Mouse (Mus musculus): ENCODE measurements around the gene Vasp.

GRCm38 (mm10) chr7:19316451-19317161, 45.0 kb upstream of the Vasp start:
- no peak for TF ChIP-seq POLR2A (IDR thresholded peaks at IDR 0.05; ENCODE audit: control insufficient read depth, extremely low read depth, insufficient read depth, low read length, poor library complexity)
- no peak for TF ChIP-seq CTCF (IDR thresholded peaks at IDR 0.05; ENCODE audit: borderline replicate concordance, control insufficient read depth, extremely low read depth, insufficient read depth, low read length, poor library complexity)

Measured in thymus, adult 2 months (tissue).